Mouse (Mus musculus): Measurements from ENCODE around the gene Pld3. TPM values are rescaled to one million over a fixed set of nuclear protein-coding genes. Genes with fewer than 3 reads are reported as not detected.

Gene Pld3
- polyA plus RNA-seq, 1 experiment from 2014 or later, result 139 TPM

- H3K4me1 ChIP-seq (replicated peaks; ENCODE audit: control insufficient read depth, insufficient read depth, low read length), result no peaks in the 10 kb centered on the region
- H3K4me3 ChIP-seq (replicated peaks; ENCODE audit: low read length), result no peak overlapping the region
- 99% methylated on average over 4 of the region's 4 CpGs for WGBS
- no peak overlapping the region for H3K9ac ChIP-seq (replicated peaks; ENCODE audit: low read depth, low read length)
- no peak overlapping the region for H3K27ac ChIP-seq (ENCODE audit: low read length)
- no peak for ATAC-seq
- no peaks in the 10 kb centered on the region for H3K27me3 ChIP-seq (replicated peaks; ENCODE audit: control insufficient read depth, insufficient read depth, low read length)
- H3K36me3 ChIP-seq (ENCODE audit: control insufficient read depth, insufficient read depth), result peaks cover 29% of the 10 kb centered on the region
- no peaks in the 10 kb centered on the region for H3K9me3 ChIP-seq (ENCODE audit: control insufficient read depth, low read length)
- no peak overlapping the region for H3K4me2 ChIP-seq (ENCODE audit: low read length)
Measured at GRCm38 (mm10) chr7:27572133-27572532, 19.1 kb upstream of the Pld3 start.

- H3K9ac ChIP-seq (replicated peaks; ENCODE audit: low read depth, low read length), result no peak overlapping the region
- 89% methylated on average over 5 of the region's 5 CpGs for WGBS
- H3K4me1 ChIP-seq (replicated peaks; ENCODE audit: control insufficient read depth, insufficient read depth, low read length), result no peaks in the 10 kb centered on the region
- H3K36me3 ChIP-seq (ENCODE audit: control insufficient read depth, insufficient read depth), result peaks cover 38% of the 10 kb centered on the region
- no peaks in the 10 kb centered on the region for H3K9me3 ChIP-seq (ENCODE audit: control insufficient read depth, low read length)
- no peak for ATAC-seq
- no peaks in the 10 kb centered on the region for H3K27me3 ChIP-seq (replicated peaks; ENCODE audit: control insufficient read depth, insufficient read depth, low read length)
- no peak overlapping the region for H3K4me3 ChIP-seq (replicated peaks; ENCODE audit: low read length)
- H3K27ac ChIP-seq (ENCODE audit: low read length), result no peak overlapping the region
- H3K4me2 ChIP-seq (ENCODE audit: low read length), result no peak overlapping the region
Measured at GRCm38 (mm10) chr7:27569580-27570224, 16.7 kb upstream of the Pld3 start.

DNA sequence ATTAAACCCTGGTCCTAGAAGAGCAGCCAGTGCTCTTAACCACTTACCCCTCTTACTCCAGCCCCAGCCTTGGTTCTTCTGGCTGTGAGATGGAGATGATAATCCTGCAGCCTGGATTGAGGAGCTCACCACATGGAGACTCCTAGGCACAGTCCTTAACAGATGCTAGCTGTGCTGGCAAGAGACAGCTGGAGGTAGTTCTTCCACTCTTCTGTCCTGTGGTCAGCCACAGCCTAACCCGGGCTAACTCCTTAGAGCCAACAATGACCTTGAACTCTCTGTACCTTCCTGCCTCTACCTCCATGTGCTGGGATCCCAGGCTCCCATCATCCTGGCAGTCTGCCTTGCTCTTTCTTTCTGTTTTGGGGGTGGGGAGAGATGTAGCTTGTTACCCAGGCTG lies 8.0 kb upstream of the Pld3 start:
- Histone ChIP-seq H3K36me3 (ENCODE audit: control insufficient read depth, insufficient read depth) (peaks cover 22% of the 10 kb centered on the region), H3K9me3 (ENCODE audit: control insufficient read depth, low read length) (no peaks in the 10 kb centered on the region), H3K4me2 (ENCODE audit: low read length) (no peak overlapping the region), H3K4me3 (replicated peaks; ENCODE audit: low read length) (no peak overlapping the region), H3K27me3 (replicated peaks; ENCODE audit: control insufficient read depth, insufficient read depth, low read length) (no peaks in the 10 kb centered on the region), H3K27ac (ENCODE audit: low read length) (no peak overlapping the region), H3K4me1 (replicated peaks; ENCODE audit: control insufficient read depth, insufficient read depth, low read length) (no peaks in the 10 kb centered on the region), H3K9ac (replicated peaks; ENCODE audit: low read depth, low read length) (no peak overlapping the region)
- no peak for ATAC-seq
- WGBS, result 77% methylated on average over 1 of the region's 1 CpGs

GRCm38 (mm10) chr7:27560291-27560887 lies 7.4 kb upstream of the Pld3 start:
- Histone ChIP-seq H3K4me1 (replicated peaks; ENCODE audit: control insufficient read depth, insufficient read depth, low read length) (no peaks in the 10 kb centered on the region), H3K9me3 (ENCODE audit: control insufficient read depth, low read length) (no peaks in the 10 kb centered on the region), H3K4me2 (ENCODE audit: low read length) (no peak overlapping the region), H3K27ac (ENCODE audit: low read length) (no peak overlapping the region), H3K36me3 (ENCODE audit: control insufficient read depth, insufficient read depth) (peaks cover 20% of the 10 kb centered on the region), H3K4me3 (replicated peaks; ENCODE audit: low read length) (no peak overlapping the region), H3K27me3 (replicated peaks; ENCODE audit: control insufficient read depth, insufficient read depth, low read length) (no peaks in the 10 kb centered on the region), H3K9ac (replicated peaks; ENCODE audit: low read depth, low read length) (no peak overlapping the region)
- ATAC-seq, result no peak
- 82% methylated on average over 8 of the region's 8 CpGs for WGBS

GRCm38 (mm10) chr7:27552070-27552469 lies 948 bp downstream of the Pld3 start:
- ATAC-seq, result no peak
- no peak overlapping the region for H3K27ac ChIP-seq (ENCODE audit: low read length)
- H3K9ac ChIP-seq (replicated peaks; ENCODE audit: low read depth, low read length), result no peak overlapping the region

DNA sequence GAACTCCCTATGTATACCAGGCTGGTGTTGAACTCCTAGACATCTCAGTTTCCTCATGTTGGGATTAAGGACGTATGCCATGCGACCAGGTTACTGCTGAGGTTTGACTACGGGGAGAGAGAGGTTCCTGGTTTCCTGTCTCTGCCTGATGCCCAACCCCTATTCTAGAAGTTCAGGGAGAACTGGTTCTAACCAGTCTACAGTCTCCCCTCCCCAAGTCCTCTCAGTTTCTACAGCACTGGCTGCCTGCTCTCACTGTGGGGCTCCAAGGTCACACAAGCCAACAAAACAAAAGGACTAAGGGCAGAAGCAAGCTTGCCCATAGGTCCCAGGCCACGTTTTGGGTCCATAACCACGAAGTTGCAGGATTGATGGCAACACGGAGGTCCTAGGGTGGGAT lies 3.4 kb downstream of the Pld3 start:
- Histone ChIP-seq H3K9ac (replicated peaks; ENCODE audit: low read depth, low read length) (no peak overlapping the region), H3K4me3 (replicated peaks; ENCODE audit: low read length) (no peak overlapping the region), H3K27me3 (replicated peaks; ENCODE audit: control insufficient read depth, insufficient read depth, low read length) (no peaks in the 10 kb centered on the region), H3K36me3 (ENCODE audit: control insufficient read depth, insufficient read depth) (no peaks in the 10 kb centered on the region), H3K9me3 (ENCODE audit: control insufficient read depth, low read length) (no peaks in the 10 kb centered on the region), H3K4me2 (ENCODE audit: low read length) (no peak overlapping the region), H3K27ac (ENCODE audit: low read length) (no peak overlapping the region), H3K4me1 (replicated peaks; ENCODE audit: control insufficient read depth, insufficient read depth, low read length) (peaks cover 15% of the 10 kb centered on the region)
- no peak for ATAC-seq
- WGBS, result 82% methylated on average over 6 of the region's 6 CpGs

More at GRCm38 (mm10) chr7:27552070-27552469, 948 bp downstream of the Pld3 start:
- WGBS, result 53% methylated on average over 5 of the region's 5 CpGs
- no peaks in the 10 kb centered on the region for H3K27me3 ChIP-seq (replicated peaks; ENCODE audit: control insufficient read depth, insufficient read depth, low read length)
- H3K4me2 ChIP-seq (ENCODE audit: low read length), result peak overlapping the region; percentile 78
- peak overlapping the region; percentile 77; the same call in 1 of the 2 replicates for H3K4me3 ChIP-seq (replicated peaks; ENCODE audit: low read length)
- peaks cover 18% of the 10 kb centered on the region for H3K4me1 ChIP-seq (replicated peaks; ENCODE audit: control insufficient read depth, insufficient read depth, low read length)
- no peaks in the 10 kb centered on the region for H3K9me3 ChIP-seq (ENCODE audit: control insufficient read depth, low read length)
- H3K36me3 ChIP-seq (ENCODE audit: control insufficient read depth, insufficient read depth), result no peaks in the 10 kb centered on the region

DNA sequence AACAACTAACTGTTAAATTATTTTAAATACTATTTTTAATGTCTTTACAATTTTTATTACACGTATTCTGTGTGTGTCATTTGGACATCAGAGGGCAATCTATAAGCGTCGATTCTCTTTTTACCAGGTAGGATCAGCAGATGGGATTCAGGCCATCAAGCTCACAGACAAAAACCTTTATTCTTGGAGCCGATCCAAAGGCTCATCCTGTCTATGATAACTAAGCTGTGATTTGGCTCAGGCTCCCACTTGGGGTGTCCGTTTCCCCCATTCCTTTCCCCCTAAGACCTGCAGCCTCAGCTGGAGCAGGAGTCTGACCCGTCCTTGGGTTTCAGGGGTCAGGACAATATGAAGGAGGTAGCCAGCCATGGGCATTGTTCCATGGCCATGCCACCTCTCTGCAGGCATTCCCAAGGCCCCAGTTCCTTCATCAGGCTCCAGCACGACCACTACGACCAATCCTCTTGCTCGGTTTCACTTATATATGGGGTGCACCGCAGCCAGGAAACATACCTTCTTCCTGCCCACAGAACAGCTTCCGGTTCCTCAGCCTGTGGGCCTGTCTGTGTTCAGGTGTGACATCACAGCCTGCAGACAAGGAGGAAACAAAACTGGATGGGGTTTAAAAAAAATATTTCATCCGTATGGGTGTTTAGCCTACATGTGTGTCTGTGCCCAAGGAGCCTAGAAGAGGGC lies 8.2 kb downstream of the Pld3 start:
- 86% methylated on average over 12 of the region's 12 CpGs for WGBS
- H3K9me3 ChIP-seq (ENCODE audit: control insufficient read depth, low read length), result no peaks in the 10 kb centered on the region
- no peak overlapping the region for H3K4me2 ChIP-seq (ENCODE audit: low read length)
- H3K9ac ChIP-seq (replicated peaks; ENCODE audit: low read depth, low read length), result no peak overlapping the region
- H3K4me1 ChIP-seq (replicated peaks; ENCODE audit: control insufficient read depth, insufficient read depth, low read length), result peaks cover 14% of the 10 kb centered on the region
- ATAC-seq, result no peak
- no peak overlapping the region for H3K27ac ChIP-seq (ENCODE audit: low read length)
- H3K36me3 ChIP-seq (ENCODE audit: control insufficient read depth, insufficient read depth), result no peaks in the 10 kb centered on the region
- no peaks in the 10 kb centered on the region for H3K27me3 ChIP-seq (replicated peaks; ENCODE audit: control insufficient read depth, insufficient read depth, low read length)
- H3K4me3 ChIP-seq (replicated peaks; ENCODE audit: low read length), result no peak overlapping the region

GRCm38 (mm10) chr7:27543851-27544250 lies 9.2 kb downstream of the Pld3 start:
- WGBS, result 90% methylated on average over 4 of the region's 4 CpGs
- Histone ChIP-seq H3K4me3 (replicated peaks; ENCODE audit: low read length) (no peak overlapping the region), H3K36me3 (ENCODE audit: control insufficient read depth, insufficient read depth) (peaks cover 5% of the 10 kb centered on the region; the same call in 1 of the 2 replicates), H3K4me2 (ENCODE audit: low read length) (no peak overlapping the region), H3K27ac (ENCODE audit: low read length) (no peak overlapping the region), H3K27me3 (replicated peaks; ENCODE audit: control insufficient read depth, insufficient read depth, low read length) (no peaks in the 10 kb centered on the region), H3K9me3 (ENCODE audit: control insufficient read depth, low read length) (no peaks in the 10 kb centered on the region), H3K9ac (replicated peaks; ENCODE audit: low read depth, low read length) (no peak overlapping the region), H3K4me1 (replicated peaks; ENCODE audit: control insufficient read depth, insufficient read depth, low read length) (peaks cover 14% of the 10 kb centered on the region)
- ATAC-seq, result no peak

DNA sequence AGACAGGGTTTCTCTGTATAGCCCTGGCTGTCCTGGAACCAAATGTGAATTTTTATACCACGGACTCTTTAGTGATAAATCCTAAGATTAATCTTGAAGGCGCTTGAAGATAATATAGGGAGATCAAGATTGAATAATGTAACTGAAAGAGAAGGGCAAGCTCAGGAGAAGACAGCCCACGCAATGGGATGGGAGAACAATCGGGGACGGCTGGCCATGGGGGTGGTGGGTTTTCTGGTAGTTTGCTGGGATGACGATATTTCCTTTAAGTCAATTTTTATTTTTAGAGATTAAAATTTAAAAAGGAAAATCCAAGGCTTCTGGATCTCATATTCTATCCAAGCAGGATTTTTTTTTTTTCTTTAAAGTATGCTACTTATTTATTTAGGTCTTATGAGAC lies 10.0 kb downstream of the Pld3 start:
- Histone ChIP-seq H3K9ac (replicated peaks; ENCODE audit: low read depth, low read length) (peak overlapping the region; percentile 60), H3K27me3 (replicated peaks; ENCODE audit: control insufficient read depth, insufficient read depth, low read length) (no peaks in the 10 kb centered on the region), H3K4me2 (ENCODE audit: low read length) (peak overlapping the region; percentile 74), H3K36me3 (ENCODE audit: control insufficient read depth, insufficient read depth) (peaks cover 5% of the 10 kb centered on the region; the same call in 1 of the 2 replicates), H3K9me3 (ENCODE audit: control insufficient read depth, low read length) (no peaks in the 10 kb centered on the region), H3K4me3 (replicated peaks; ENCODE audit: low read length) (peak overlapping the region; percentile 56), H3K27ac (ENCODE audit: low read length) (no peak overlapping the region), H3K4me1 (replicated peaks; ENCODE audit: control insufficient read depth, insufficient read depth, low read length) (peaks cover 14% of the 10 kb centered on the region)
- 57% methylated on average over 6 of the region's 6 CpGs for WGBS
- peak; percentile 8; the same call in 1 of the 2 replicates for ATAC-seq

Measured in forebrain, embryonic 16.5 days (tissue).